Mouse (Mus musculus) C2C12 (cell line): ENCODE measurements around the gene Triap1.

ENCODE experiments used
- CTCF ChIP-seq: IDR thresholded peaks from one replicate; pipeline ENCODE4 v1.5.1; 2011; ENCODE audit not compliant: control insufficient read depth, insufficient read depth, insufficient read length
- MAX ChIP-seq: IDR thresholded peaks from one replicate; pipeline ENCODE4 v1.6.1; 2011; ENCODE audit warnings: mild to moderate bottlenecking, control low read depth
- MYOG ChIP-seq: IDR thresholded peaks from one replicate; pipeline ENCODE4 v1.6.1; 2011; ENCODE audit not compliant: control insufficient read depth, insufficient read length; ENCODE audit errors: extremely low read depth

DNA sequence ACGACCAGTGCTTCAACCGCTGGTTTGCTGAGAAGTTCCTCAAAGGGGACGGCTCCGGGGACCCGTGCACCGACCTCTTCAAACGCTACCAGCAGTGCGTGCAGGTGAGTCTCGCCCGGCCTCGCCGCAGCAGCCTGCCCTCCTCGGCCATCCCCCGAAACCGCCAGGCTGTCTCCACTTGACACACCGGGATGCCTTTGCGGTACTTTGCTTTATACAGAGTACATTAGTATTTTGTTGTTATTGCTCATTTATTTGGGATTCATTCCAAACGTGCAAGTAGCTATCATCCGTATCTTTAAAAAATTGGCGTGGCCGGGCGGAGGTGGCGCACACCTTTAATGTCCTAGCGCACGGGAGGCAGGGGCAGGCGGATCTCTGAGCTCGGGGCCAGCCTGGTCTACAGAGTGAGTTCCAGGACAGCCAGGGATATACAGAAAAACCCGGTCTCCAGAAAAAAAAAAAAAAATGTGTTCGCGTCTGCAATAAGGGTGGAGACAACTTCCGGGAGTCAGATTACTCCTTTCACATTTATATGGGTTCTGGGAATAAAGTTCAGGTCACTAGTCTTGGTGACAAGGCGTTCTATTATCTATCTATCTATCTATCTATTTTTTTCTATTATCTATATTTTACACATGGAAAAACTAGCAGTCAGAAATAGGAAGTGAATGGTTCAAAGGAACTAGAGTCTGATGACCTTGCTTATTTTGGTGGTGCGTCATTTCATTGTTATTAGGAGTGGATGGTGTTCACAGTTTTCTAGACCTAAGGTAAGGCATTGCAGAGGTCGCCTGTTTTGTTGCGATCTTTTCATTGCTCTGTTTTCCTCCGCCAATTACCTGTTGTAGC is 515 bp downstream of the Triap1 start:
- no peak for TF ChIP-seq CTCF
- no peak for TF ChIP-seq MAX
- no peak for TF ChIP-seq MYOG
